Mouse (Mus musculus) liver, embryonic 13.5 days (tissue): ENCODE measurements at regions not wholly inside any gene's neighbourhood (a gene's known extent, or its start where the extent isn't known, plus 50 kb on each side); places are given as distances from the start of the nearest gene placed in this dataset.

Experiments used
- ATAC-seq: fragments of 200-750 bp; cut with Nextera tagmentation; 2 replicates; pipeline ENCODE4 v1.8.0; 2017; ENCODE audit warnings: low read depth, mild to moderate bottlenecking, moderate number of reproducible peaks, moderate library complexity
- DNase-seq: peaks from one replicate; pipeline ENCODE4 v3.0.0; 2022
- H3K27ac ChIP-seq: fragments of 300-500 bp; sonication (generic); 2 replicates; pipeline ENCODE4 v1.5.1; 2015; ENCODE audit warnings: moderate library complexity, mild to moderate bottlenecking, inconsistent platforms
- H3K27me3 ChIP-seq: fragments of 300-500 bp; sonication (generic); 2 replicates; pipeline ENCODE4 v1.6.1; 2015; ENCODE audit warnings: mild to moderate bottlenecking, inconsistent platforms
- H3K36me3 ChIP-seq: fragments of 300-500 bp; sonication (generic); 2 replicates; pipeline ENCODE4 v1.6.1; 2015; ENCODE audit warnings: mild to moderate bottlenecking, inconsistent platforms
- H3K4me1 ChIP-seq: fragments of 300-500 bp; sonication (generic); replicated peaks from 2 replicates; pipeline ENCODE4 v1.6.1; 2015; ENCODE audit warnings: inconsistent platforms
- H3K4me2 ChIP-seq: fragments of 300-500 bp; sonication (generic); 2 replicates; pipeline ENCODE4 v1.6.1; 2015; ENCODE audit warnings: inconsistent platforms, mild to moderate bottlenecking, moderate library complexity
- H3K4me3 ChIP-seq: fragments of 300-500 bp; sonication (generic); replicated peaks from 2 replicates; pipeline ENCODE4 v1.5.1; 2015; ENCODE audit warnings: mild to moderate bottlenecking, inconsistent platforms
- H3K9ac ChIP-seq: fragments of 300-500 bp; sonication (generic); 2 replicates; pipeline ENCODE4 v1.6.1; 2015; ENCODE audit warnings: mild to moderate bottlenecking, inconsistent platforms
- H3K9me3 ChIP-seq: fragments of 300-500 bp; sonication (generic); replicated peaks from 2 replicates; pipeline ENCODE4 v1.6.1; 2016; ENCODE audit warnings: inconsistent platforms
- whole genome bisulfite sequencing: fragments of 180-500 bp; shearing (Covaris S2); methylation state at CpG from one replicate; pipeline ENCODE4 v1.1.7; 2015; ENCODE audit not compliant: insufficient replicate concordance; 5-methylcytosine and 5-hydroxymethylcytosine counted together

- no peaks in the 10 kb centered on the region for H3K9me3 ChIP-seq
- 0 out of 2 replicates have a peak overlapping the region, but pooled peaks have one; percentile 29 for H3K4me3 ChIP-seq
- 40% methylated on average over 3 of the region's 3 CpGs for WGBS
- ATAC-seq (no peak), DNase-seq (no peak)
- H3K27me3 ChIP-seq, result no peaks in the 10 kb centered on the region
- H3K4me1 ChIP-seq, result peaks cover 9% of the 10 kb centered on the region
- peak overlapping the region; percentile 56 for H3K4me2 ChIP-seq
- no peak overlapping the region for H3K9ac ChIP-seq
- no peaks in the 10 kb centered on the region for H3K36me3 ChIP-seq
- H3K27ac ChIP-seq, result no peak overlapping the region
Measured at GRCm38 (mm10) chr17:15208808-15209173, 167.5 kb upstream of the Gm3448 start.

GRCm38 (mm10) chr17:15208030-15208807 lies 166.9 kb upstream of the Gm3448 start:
- Histone ChIP-seq H3K9ac (no peak overlapping the region), H3K27me3 (no peaks in the 10 kb centered on the region), H3K9me3 (no peaks in the 10 kb centered on the region), H3K4me2 (peak overlapping the region; percentile 56), H3K4me3 (peak overlapping the region; percentile 29), H3K27ac (no peak overlapping the region), H3K4me1 (peaks cover 9% of the 10 kb centered on the region), H3K36me3 (no peaks in the 10 kb centered on the region)
- peak; percentile 39 for DNase-seq
- WGBS, result 16% methylated on average over 19 of the region's 19 CpGs
- peak; percentile 50; the same call in 1 of the 2 replicates for ATAC-seq

GRCm38 (mm10) chr17:15207182-15208029 lies 166.1 kb upstream of the Gm3448 start:
- H3K4me3 ChIP-seq, result no peak overlapping the region
- H3K27ac ChIP-seq, result no peak overlapping the region
- DNase-seq (no peak), ATAC-seq (no peak)
- no peaks in the 10 kb centered on the region for H3K9me3 ChIP-seq
- 0 out of 2 replicates have a peak, but pooled peaks cover 3% of the 10 kb centered on the region for H3K27me3 ChIP-seq
- peaks cover 9% of the 10 kb centered on the region for H3K4me1 ChIP-seq
- WGBS, result 53% methylated on average over 24 of the region's 24 CpGs
- no peak overlapping the region for H3K9ac ChIP-seq
- H3K4me2 ChIP-seq, result peak overlapping the region; percentile 56
- no peaks in the 10 kb centered on the region for H3K36me3 ChIP-seq

- ATAC-seq (peak; percentile 78), DNase-seq (peak; percentile 67)
- Histone ChIP-seq H3K9me3 (no peaks in the 10 kb centered on the region), H3K27ac (no peak overlapping the region), H3K4me1 (peaks cover 9% of the 10 kb centered on the region), H3K36me3 (no peaks in the 10 kb centered on the region), H3K4me2 (no peak overlapping the region), H3K4me3 (no peak overlapping the region), H3K27me3 (peaks cover 7% of the 10 kb centered on the region; the same call in 1 of the 2 replicates), H3K9ac (no peak overlapping the region)
- WGBS, result 41% methylated on average over 4 of the region's 4 CpGs
Measured at GRCm38 (mm10) chr17:15205799-15206198, 164.5 kb upstream of the Gm3448 start.

- ATAC-seq (no peak), DNase-seq (no peak)
- peaks cover 7% of the 10 kb centered on the region; the same call in 1 of the 2 replicates for H3K27me3 ChIP-seq
- no peak overlapping the region for H3K27ac ChIP-seq
- WGBS, result 43% methylated on average over 1 of the region's 1 CpGs
- no peaks in the 10 kb centered on the region for H3K9me3 ChIP-seq
- no peak overlapping the region for H3K9ac ChIP-seq
- peaks cover 9% of the 10 kb centered on the region for H3K4me1 ChIP-seq
- no peak overlapping the region for H3K4me3 ChIP-seq
- no peaks in the 10 kb centered on the region for H3K36me3 ChIP-seq
- H3K4me2 ChIP-seq, result no peak overlapping the region
Measured at GRCm38 (mm10) chr17:15204524-15204923, 163.2 kb upstream of the Gm3448 start.

GRCm38 (mm10) chr17:15199235-15199634 lies 157.9 kb upstream of the Gm3448 start:
- no peak for ATAC-seq
- Histone ChIP-seq H3K36me3 (no peaks in the 10 kb centered on the region), H3K4me3 (no peak overlapping the region), H3K27me3 (peaks cover 7% of the 10 kb centered on the region; the same call in 1 of the 2 replicates), H3K27ac (no peak overlapping the region), H3K9ac (no peak overlapping the region), H3K4me2 (no peak overlapping the region), H3K9me3 (no peaks in the 10 kb centered on the region), H3K4me1 (no peaks in the 10 kb centered on the region)
- WGBS, result 52% methylated on average over 3 of the region's 3 CpGs
- DNase-seq, result no peak

- Histone ChIP-seq H3K36me3 (no peaks in the 10 kb centered on the region), H3K27ac (no peak overlapping the region), H3K4me2 (no peak overlapping the region), H3K27me3 (peaks cover 4% of the 10 kb centered on the region; the same call in 1 of the 2 replicates), H3K4me3 (no peak overlapping the region), H3K4me1 (peaks cover 4% of the 10 kb centered on the region; the same call in 1 of the 2 replicates), H3K9ac (no peak overlapping the region), H3K9me3 (no peaks in the 10 kb centered on the region)
- WGBS, result 67% methylated on average over 6 of the region's 6 CpGs
- DNase-seq, result no peak
- ATAC-seq, result no peak
Measured at GRCm38 (mm10) chr17:15197361-15197760, 156.0 kb upstream of the Gm3448 start.

GRCm38 (mm10) chr17:15195819-15196218 lies 154.5 kb upstream of the Gm3448 start:
- Histone ChIP-seq H3K4me3 (no peak overlapping the region), H3K9ac (no peak overlapping the region), H3K4me1 (peaks cover 4% of the 10 kb centered on the region; the same call in 1 of the 2 replicates), H3K27ac (no peak overlapping the region), H3K36me3 (no peaks in the 10 kb centered on the region), H3K9me3 (no peaks in the 10 kb centered on the region), H3K4me2 (no peak overlapping the region), H3K27me3 (no peaks in the 10 kb centered on the region)
- WGBS, result 61% methylated on average over 2 of the region's 2 CpGs
- DNase-seq (no peak), ATAC-seq (no peak)

- Histone ChIP-seq H3K9me3 (no peaks in the 10 kb centered on the region), H3K4me1 (peaks cover 4% of the 10 kb centered on the region; the same call in 1 of the 2 replicates), H3K4me3 (no peak overlapping the region), H3K27ac (no peak overlapping the region), H3K27me3 (no peaks in the 10 kb centered on the region), H3K9ac (no peak overlapping the region), H3K4me2 (no peak overlapping the region), H3K36me3 (no peaks in the 10 kb centered on the region)
- WGBS, result 30% methylated on average over 7 of the region's 7 CpGs
- ATAC-seq (no peak), DNase-seq (no peak)
Measured at GRCm38 (mm10) chr17:15194894-15195461, 153.6 kb upstream of the Gm3448 start.

- H3K27me3 ChIP-seq, result 0 out of 2 replicates have a peak, but pooled peaks cover 1% of the 10 kb centered on the region
- H3K27ac ChIP-seq, result no peak overlapping the region
- H3K4me1 ChIP-seq, result peaks cover 4% of the 10 kb centered on the region; the same call in 1 of the 2 replicates
- H3K9ac ChIP-seq, result no peak overlapping the region
- no peak overlapping the region for H3K4me3 ChIP-seq
- no peaks in the 10 kb centered on the region for H3K9me3 ChIP-seq
- no peaks in the 10 kb centered on the region for H3K36me3 ChIP-seq
- WGBS, result 61% methylated on average over 6 of the region's 6 CpGs
- no peak overlapping the region for H3K4me2 ChIP-seq
- DNase-seq (no peak), ATAC-seq (no peak)
Measured at GRCm38 (mm10) chr17:15193831-15194230, 152.5 kb upstream of the Gm3448 start.

GRCm38 (mm10) chr17:15192840-15193239 lies 151.5 kb upstream of the Gm3448 start:
- Histone ChIP-seq H3K4me2 (no peak overlapping the region), H3K36me3 (no peaks in the 10 kb centered on the region), H3K9ac (no peak overlapping the region), H3K4me3 (no peak overlapping the region), H3K4me1 (peaks cover 4% of the 10 kb centered on the region; the same call in 1 of the 2 replicates), H3K27me3 (0 out of 2 replicates have a peak, but pooled peaks cover 3% of the 10 kb centered on the region), H3K27ac (no peak overlapping the region), H3K9me3 (no peaks in the 10 kb centered on the region)
- ATAC-seq (peak; percentile 34; the same call in 1 of the 2 replicates), DNase-seq (no peak)
- 41% methylated on average over 7 of the region's 7 CpGs for WGBS
